Mouse (Mus musculus) WW6 (cell line): ENCODE results near the gene Sap30.

Experiments used
- DNase-seq: peaks from one replicate; pipeline ENCODE4 v3.0.0-alpha.2; 2013; ENCODE audit warnings: low read depth, low spot score

Gene Sap30

DNA sequence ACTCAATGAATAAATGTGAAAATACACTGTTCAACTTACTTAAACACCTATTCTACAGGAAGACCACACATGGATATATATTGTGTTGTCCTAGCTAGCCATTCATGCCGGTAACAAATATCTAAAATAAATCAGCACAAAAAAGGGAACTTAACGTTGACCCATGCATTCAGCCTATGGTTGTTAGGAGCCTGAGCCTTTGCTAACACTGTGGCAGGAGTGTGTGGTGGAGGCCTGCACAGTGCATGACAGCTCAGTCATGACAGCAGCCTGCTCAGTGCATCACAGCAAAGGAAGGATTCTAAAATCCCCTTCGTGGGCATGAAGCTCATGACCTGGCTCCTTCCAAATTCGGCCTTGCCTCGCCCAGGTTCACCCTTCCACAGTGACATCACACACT lies 46.1 kb downstream of the Sap30 start:
- DNase-seq = no peak

GRCm38 (mm10) chr8:57441131-57441530 lies 46.5 kb downstream of the Sap30 start:
- DNase-seq = no peak

DNA sequence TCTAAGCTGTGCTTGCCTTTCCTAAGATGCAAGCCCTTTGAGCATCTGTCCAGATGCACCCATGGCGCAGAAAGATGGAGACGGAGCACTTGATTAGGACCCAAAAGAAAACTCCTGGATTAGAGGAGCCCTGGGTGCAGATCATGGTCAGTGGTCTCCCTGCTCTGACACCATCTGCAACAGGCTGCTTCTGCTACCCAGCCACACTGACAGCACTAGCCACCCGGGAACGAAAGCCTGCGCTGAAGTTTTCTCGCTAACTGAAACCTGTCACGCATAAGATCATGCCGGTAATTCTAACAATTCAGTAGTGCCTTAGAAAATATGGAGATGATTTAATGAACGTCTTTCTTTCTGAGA lies 51.2 kb downstream of the Sap30 start:
- no peak for DNase-seq

- no peak for DNase-seq
Measured at GRCm38 (mm10) chr8:57435768-57436436, 51.8 kb downstream of the Sap30 start.

- no peak for DNase-seq
Measured at GRCm38 (mm10) chr8:57432802-57433201, 54.9 kb downstream of the Sap30 start.
